Mouse (Mus musculus): ENCODE measurements at regions not wholly inside any gene's neighbourhood (a gene's known extent, or its start where the extent isn't known, plus 50 kb on each side); places are given as distances from the start of the nearest gene placed in this dataset.
A peak's percentile ranks its signal among the peaks of the same experiment; 100 is the strongest.

DNA sequence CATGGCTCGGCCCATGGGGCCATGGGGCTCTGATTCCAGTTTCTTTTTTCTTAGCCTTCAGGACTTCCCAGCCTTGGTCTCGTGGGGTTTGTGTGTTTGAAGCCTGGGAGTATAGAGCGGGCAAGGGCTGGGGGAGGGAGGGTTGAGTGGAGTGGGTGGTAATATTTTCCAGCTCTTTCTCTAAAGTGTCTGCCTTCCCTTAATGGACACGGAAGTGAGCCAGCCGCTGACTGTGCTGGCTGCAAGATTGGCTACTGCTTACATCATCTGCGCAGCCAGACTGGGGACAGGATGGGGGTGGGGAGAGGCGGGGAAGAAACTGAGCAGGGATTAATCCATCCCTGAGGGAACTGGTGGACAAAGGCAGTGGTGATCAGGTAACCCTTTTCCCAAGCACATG, 52.3 kb downstream of the Tnp1 start:
- Histone ChIP-seq H3K4me3 (no peak overlapping the region), H3K9ac (no peak overlapping the region), H3K36me3 (no peaks in the 10 kb centered on the region), H3K4me1 (no peaks in the 10 kb centered on the region), H3K27me3 (replicated peaks) (no peaks in the 10 kb centered on the region), H3K9me3 (replicated peaks) (no peaks in the 10 kb centered on the region), H3K4me2 (no peak overlapping the region), H3K27ac (no peak overlapping the region)
- 44% methylated on average over 7 of the region's 7 CpGs for WGBS (ENCODE audit: insufficient replicate concordance)
- ATAC-seq, result no peak

DNA sequence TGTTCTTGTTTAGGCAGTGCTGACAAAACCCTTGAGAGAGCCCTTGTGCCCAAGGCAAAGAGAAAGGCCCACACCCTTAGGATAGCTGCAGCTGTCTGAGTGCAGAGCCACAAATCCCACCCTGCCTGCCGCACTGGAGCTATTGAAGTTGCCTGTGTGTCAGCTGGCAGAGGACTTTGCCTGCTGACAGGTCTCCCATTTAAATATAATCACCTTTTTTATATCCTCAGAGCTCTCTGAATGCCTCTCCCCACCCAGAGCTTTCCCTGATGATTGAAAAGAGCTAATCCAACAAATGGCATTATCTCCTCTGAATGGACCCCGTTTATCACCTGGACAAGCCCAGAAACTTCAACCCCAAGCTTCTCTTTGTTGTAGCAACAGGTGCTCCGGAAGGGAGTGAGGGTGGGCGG, 55.5 kb downstream of the Tnp1 start:
- ATAC-seq, result no peak
- 27% methylated on average over 4 of the region's 4 CpGs for WGBS (ENCODE audit: insufficient replicate concordance)
- H3K4me1 ChIP-seq, result peaks cover 10% of the 10 kb centered on the region; the same call in 1 of the 2 replicates
- no peak overlapping the region for H3K9ac ChIP-seq
- no peak overlapping the region for H3K4me2 ChIP-seq
- no peak overlapping the region for H3K4me3 ChIP-seq
- H3K36me3 ChIP-seq, result no peaks in the 10 kb centered on the region
- H3K9me3 ChIP-seq (replicated peaks), result no peaks in the 10 kb centered on the region
- no peak overlapping the region for H3K27ac ChIP-seq
- 0 out of 2 replicates have a peak, but pooled peaks cover 5% of the 10 kb centered on the region for H3K27me3 ChIP-seq (replicated peaks)

DNA sequence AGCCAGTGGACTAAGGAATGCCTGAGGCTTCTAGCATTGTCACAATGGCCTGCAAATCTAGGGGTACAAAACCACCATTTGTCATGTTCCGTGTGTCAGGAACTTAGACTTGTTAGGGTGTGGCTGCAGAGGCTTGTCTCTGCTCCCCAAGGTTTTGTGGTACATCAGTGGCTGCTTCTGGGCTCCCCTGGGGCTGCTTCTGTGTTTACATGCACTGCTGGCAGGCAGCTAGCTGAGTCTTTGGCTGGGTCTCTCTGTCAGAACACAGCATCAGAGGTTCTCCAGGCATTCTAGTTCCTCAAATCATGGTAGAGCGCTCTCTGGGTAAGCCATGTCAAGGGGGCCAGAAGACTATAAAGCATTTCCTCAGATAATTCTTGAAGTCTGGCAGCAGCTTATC, 60.3 kb downstream of the Tnp1 start:
- H3K4me1 ChIP-seq, result peaks cover 10% of the 10 kb centered on the region; the same call in 1 of the 2 replicates
- no peak overlapping the region for H3K4me2 ChIP-seq
- 27% methylated on average over 2 of the region's 2 CpGs for WGBS (ENCODE audit: insufficient replicate concordance)
- no peak for ATAC-seq
- no peak overlapping the region for H3K27ac ChIP-seq
- H3K4me3 ChIP-seq, result no peak overlapping the region
- no peaks in the 10 kb centered on the region for H3K9me3 ChIP-seq (replicated peaks)
- 0 out of 2 replicates have a peak, but pooled peaks cover 8% of the 10 kb centered on the region for H3K27me3 ChIP-seq (replicated peaks)
- no peaks in the 10 kb centered on the region for H3K36me3 ChIP-seq
- no peak overlapping the region for H3K9ac ChIP-seq

DNA sequence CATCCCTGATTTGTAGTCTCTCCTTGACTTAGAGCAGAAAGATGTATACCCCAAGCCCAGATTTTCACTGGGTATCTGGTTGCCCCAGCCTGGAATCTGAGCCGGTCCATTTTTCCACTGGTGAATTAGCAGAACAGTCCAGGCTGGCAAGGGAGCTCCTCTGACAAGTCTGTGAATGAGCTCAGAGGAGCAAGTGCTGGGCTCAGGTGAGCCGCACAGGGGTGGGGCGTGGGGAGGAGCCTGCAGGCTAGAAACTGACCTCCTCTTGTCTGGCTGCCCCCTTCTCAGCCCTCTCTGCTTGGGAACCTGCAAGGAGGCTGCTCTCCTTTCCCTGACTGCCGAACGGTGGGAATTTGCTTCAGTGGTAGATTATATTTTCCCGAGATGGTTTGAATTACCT, 62.8 kb downstream of the Tnp1 start:
- Histone ChIP-seq H3K27me3 (replicated peaks) (0 out of 2 replicates have a peak, but pooled peaks cover 8% of the 10 kb centered on the region), H3K4me3 (no peak overlapping the region), H3K4me1 (peaks cover 10% of the 10 kb centered on the region; the same call in 1 of the 2 replicates), H3K4me2 (no peak overlapping the region), H3K9me3 (replicated peaks) (no peaks in the 10 kb centered on the region), H3K36me3 (no peaks in the 10 kb centered on the region), H3K9ac (no peak overlapping the region), H3K27ac (no peak overlapping the region)
- ATAC-seq, result no peak
- WGBS (ENCODE audit: insufficient replicate concordance), result 52% methylated on average over 6 of the region's 6 CpGs

DNA sequence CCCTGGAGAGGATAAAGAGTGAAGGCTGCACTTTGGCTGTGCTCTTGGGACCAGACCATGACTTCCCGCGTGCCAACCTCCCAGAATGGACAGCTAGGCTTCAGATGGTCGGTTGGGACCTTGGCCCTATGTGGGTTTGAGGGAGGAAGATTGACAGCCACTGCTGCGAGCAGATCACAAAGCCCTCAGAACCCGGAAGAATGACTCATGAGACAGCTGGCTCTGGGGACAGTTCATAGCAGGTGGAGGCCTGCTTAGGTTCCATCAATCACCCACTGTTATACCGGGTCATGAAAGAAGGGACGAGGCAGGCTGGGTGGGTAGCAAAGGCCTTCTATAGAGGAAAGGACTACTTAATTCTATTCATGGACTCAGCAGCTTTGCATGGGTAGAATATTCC, 63.9 kb downstream of the Tnp1 start:
- Histone ChIP-seq H3K36me3 (no peaks in the 10 kb centered on the region), H3K27me3 (replicated peaks) (0 out of 2 replicates have a peak, but pooled peaks cover 8% of the 10 kb centered on the region), H3K4me3 (no peak overlapping the region), H3K27ac (no peak overlapping the region), H3K4me1 (peaks cover 10% of the 10 kb centered on the region; the same call in 1 of the 2 replicates), H3K9ac (no peak overlapping the region), H3K9me3 (replicated peaks) (no peaks in the 10 kb centered on the region), H3K4me2 (no peak overlapping the region)
- 40% methylated on average over 7 of the region's 7 CpGs for WGBS (ENCODE audit: insufficient replicate concordance)
- no peak for ATAC-seq

DNA sequence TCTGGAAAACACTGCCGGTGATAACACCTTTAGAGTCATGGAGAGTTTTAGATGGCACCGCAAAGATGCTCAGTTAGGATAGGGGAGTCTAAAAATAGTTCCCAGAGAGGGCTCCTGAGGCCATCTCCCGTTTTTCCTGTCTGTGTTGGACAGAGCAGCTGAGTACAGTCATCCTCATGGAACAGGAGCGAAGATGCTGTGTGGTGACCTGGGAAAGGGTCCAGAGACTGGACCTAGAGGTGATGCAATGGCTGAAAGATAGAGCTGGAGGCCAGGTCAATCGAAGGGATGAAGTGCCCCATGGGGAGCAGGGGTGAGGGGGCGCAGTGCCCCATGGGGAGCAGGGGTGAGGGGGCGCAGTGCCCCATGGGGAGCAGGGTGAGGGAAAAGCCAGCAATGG, 64.3 kb downstream of the Tnp1 start:
- ATAC-seq, result no peak
- Histone ChIP-seq H3K9ac (no peak overlapping the region), H3K4me3 (no peak overlapping the region), H3K4me1 (peaks cover 10% of the 10 kb centered on the region; the same call in 1 of the 2 replicates), H3K9me3 (replicated peaks) (no peaks in the 10 kb centered on the region), H3K4me2 (no peak overlapping the region), H3K27ac (no peak overlapping the region), H3K36me3 (no peaks in the 10 kb centered on the region), H3K27me3 (replicated peaks) (peaks cover 9% of the 10 kb centered on the region; the same call in 1 of the 2 replicates)
- WGBS (ENCODE audit: insufficient replicate concordance), result 59% methylated on average over 7 of the region's 7 CpGs

DNA sequence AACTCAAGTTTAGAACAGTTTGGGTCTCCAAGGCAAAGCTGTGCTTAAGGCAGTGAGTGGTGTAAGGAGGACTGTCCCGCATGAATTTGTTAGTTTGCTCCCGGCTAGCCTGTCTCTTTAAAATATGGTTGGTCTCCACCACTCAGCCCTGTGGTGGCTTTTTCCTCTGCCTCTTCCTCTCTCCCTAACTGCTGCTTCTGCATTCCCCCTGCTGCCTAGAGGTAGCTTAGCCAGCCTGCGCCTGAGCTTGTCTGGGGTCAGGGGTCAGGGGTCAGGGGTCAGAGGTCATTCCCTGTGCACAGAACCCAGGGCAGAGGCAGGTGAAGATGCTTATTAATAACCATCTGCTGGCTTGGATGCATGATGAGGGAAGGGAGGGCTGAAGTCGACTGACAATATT, 69.5 kb downstream of the Tnp1 start:
- no peaks in the 10 kb centered on the region for H3K36me3 ChIP-seq
- no peak overlapping the region for H3K9ac ChIP-seq
- no peak overlapping the region for H3K27ac ChIP-seq
- no peaks in the 10 kb centered on the region for H3K9me3 ChIP-seq (replicated peaks)
- H3K4me1 ChIP-seq, result peaks cover 17% of the 10 kb centered on the region
- peaks cover 20% of the 10 kb centered on the region for H3K27me3 ChIP-seq (replicated peaks)
- no peak overlapping the region for H3K4me3 ChIP-seq
- no peak overlapping the region for H3K4me2 ChIP-seq
- WGBS (ENCODE audit: insufficient replicate concordance), result 27% methylated on average over 4 of the region's 4 CpGs
- ATAC-seq, result no peak; the same call in 1 of the 2 replicates

DNA sequence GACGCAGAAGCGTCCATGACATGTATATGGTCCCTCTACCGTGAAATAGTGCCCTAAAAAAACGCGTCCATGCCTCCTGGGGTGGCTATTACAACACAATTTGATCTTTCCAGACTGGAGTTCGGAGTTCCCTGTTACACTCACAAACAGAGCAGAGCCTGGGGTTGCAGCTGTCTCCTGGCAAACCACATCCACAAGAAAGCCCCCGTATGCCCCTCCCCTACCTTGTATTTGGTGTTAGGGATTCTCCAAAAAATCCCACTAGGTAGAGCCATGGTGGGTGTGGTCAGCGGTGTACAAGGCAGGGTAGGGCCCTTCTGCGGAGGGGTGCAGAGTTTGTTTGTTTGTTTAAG, 70.0 kb downstream of the Tnp1 start:
- no peak overlapping the region for H3K4me3 ChIP-seq
- peak overlapping the region; percentile 51 for H3K4me2 ChIP-seq
- 20% methylated on average over 9 of the region's 9 CpGs for WGBS (ENCODE audit: insufficient replicate concordance)
- ATAC-seq, result no peak
- no peaks in the 10 kb centered on the region for H3K9me3 ChIP-seq (replicated peaks)
- peaks cover 20% of the 10 kb centered on the region for H3K27me3 ChIP-seq (replicated peaks)
- no peak overlapping the region for H3K27ac ChIP-seq
- peaks cover 17% of the 10 kb centered on the region for H3K4me1 ChIP-seq
- H3K36me3 ChIP-seq, result no peaks in the 10 kb centered on the region
- no peak overlapping the region for H3K9ac ChIP-seq

DNA sequence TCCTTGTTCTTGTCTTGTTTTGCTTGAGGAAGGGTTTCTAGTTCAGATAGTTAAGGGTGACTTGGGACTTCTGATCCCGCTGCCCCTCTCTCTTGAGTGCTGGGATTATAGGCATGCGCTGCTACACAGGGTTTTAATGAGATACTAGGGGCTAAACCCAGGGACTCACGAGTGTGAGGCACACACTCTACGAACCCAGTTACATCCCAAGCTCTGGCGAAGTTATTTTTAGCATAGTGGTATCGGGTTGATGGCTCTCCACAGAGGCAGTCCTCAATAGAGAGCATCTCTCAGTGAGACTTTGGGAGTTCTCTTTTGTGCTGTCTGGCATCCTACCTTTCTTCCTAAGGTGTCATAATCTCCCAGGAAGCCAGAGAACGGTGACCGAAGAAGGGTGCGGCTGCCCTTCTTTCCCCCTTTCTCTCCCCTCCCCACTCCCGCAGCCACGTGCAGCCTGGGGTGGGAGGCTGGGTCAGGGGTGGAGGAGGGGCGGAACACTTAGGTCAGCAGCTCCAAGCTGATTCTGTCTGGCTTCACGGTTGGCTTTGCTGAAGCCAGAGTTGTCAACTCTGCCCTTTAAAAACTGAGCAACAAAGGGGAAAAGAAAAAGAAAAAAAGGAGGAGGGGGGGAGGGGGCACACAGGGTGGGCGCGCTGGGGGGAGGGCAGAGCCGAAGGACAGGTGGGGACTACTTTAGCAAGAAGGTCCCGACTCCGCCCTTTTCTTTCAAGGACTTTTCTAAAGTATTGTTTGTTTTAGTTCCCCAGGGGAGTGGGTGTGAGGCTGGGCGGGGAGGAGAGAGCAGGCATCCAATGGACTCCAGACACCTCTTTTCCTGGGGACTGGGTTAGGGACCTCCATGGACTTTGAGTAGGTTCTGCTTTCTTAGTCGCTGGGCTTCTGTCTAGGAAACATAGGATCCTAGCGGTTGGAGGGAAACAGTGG, 70.4 kb upstream of the Igfbp5 start:
- H3K4me2 ChIP-seq, result peak overlapping the region; percentile 51
- peak overlapping the region; percentile 22; the same call in 1 of the 2 replicates for H3K4me3 ChIP-seq
- H3K36me3 ChIP-seq, result no peaks in the 10 kb centered on the region
- H3K4me1 ChIP-seq, result peaks cover 17% of the 10 kb centered on the region
- H3K9me3 ChIP-seq (replicated peaks), result no peaks in the 10 kb centered on the region
- no peak overlapping the region for H3K27ac ChIP-seq
- ATAC-seq, result no peak
- 11% methylated on average over 21 of the region's 21 CpGs for WGBS (ENCODE audit: insufficient replicate concordance)
- peaks cover 20% of the 10 kb centered on the region for H3K27me3 ChIP-seq (replicated peaks)
- no peak overlapping the region for H3K9ac ChIP-seq

DNA sequence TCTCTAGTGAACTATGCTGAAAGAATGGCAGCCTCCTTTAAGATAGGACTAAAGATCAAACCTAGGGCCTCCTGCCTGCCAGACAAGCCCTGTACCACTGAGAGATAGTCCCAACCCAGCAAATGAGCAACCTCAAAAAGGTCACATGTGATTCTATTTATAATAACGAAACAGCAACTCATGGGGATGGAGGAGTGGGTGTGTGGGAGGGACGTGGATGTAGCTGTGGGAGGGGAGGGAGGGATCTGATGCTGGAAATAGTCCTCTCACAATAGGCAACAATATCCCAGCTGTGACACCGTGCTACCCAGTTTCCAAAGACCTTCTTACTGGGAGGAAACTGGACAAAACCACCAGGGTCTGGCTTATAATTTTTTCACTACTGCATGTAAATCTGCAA, 69.5 kb upstream of the Igfbp5 start:
- no peak overlapping the region for H3K27ac ChIP-seq
- ATAC-seq, result no peak
- no peak overlapping the region for H3K4me2 ChIP-seq
- H3K36me3 ChIP-seq, result no peaks in the 10 kb centered on the region
- no peak overlapping the region for H3K4me3 ChIP-seq
- peaks cover 20% of the 10 kb centered on the region for H3K27me3 ChIP-seq (replicated peaks)
- no peaks in the 10 kb centered on the region for H3K9me3 ChIP-seq (replicated peaks)
- 42% methylated on average over 3 of the region's 3 CpGs for WGBS (ENCODE audit: insufficient replicate concordance)
- peaks cover 17% of the 10 kb centered on the region for H3K4me1 ChIP-seq
- H3K9ac ChIP-seq, result no peak overlapping the region

DNA sequence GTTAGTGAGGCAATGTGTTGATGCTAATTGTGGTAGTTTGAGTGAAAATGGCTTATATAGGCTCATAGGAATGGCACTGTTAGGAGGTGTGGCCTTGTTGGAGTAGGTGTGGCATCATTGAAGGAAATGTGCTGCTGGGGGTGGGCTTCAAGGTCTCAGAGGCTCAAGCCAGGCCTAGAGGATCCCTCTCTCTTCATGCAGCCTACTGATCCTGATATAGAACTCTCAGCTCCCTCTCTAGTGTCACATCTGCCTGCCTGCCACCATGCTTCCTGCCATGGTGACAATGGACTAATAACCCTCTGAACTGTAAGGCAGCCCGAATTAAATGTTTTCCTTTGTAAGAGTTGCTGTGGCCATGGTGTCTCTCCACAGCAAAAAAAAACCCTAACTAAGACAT, 68.4 kb upstream of the Igfbp5 start:
- Histone ChIP-seq H3K4me3 (no peak overlapping the region), H3K27ac (no peak overlapping the region), H3K9ac (no peak overlapping the region), H3K4me1 (peaks cover 17% of the 10 kb centered on the region), H3K4me2 (no peak overlapping the region), H3K9me3 (replicated peaks) (no peaks in the 10 kb centered on the region), H3K27me3 (replicated peaks) (peaks cover 20% of the 10 kb centered on the region), H3K36me3 (no peaks in the 10 kb centered on the region)
- ATAC-seq, result no peak
- 49% methylated on average over 1 of the region's 1 CpGs for WGBS (ENCODE audit: insufficient replicate concordance)

DNA sequence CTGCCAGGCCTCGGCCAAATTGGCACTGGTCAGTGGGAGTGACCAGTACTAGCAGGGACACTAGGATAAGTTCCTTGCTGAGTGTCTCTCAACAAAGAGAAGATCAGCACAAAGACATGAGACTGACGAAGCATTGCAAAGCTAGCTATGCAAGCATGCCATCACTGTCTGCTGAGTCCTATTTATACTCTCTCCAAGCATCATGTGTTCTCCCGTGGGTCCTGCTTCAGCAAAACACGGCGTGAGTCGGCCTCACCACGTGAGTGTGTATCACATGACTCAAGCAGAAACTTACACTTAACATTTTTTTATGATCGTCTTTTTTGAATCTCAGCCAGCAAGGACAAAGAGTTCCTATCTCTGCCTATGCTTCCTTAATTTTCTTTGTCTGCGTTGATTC, 67.7 kb upstream of the Igfbp5 start:
- Histone ChIP-seq H3K4me3 (no peak overlapping the region), H3K9me3 (replicated peaks) (no peaks in the 10 kb centered on the region), H3K4me2 (no peak overlapping the region), H3K36me3 (no peaks in the 10 kb centered on the region), H3K4me1 (peaks cover 17% of the 10 kb centered on the region), H3K9ac (no peak overlapping the region), H3K27ac (no peak overlapping the region), H3K27me3 (replicated peaks) (peaks cover 20% of the 10 kb centered on the region)
- WGBS (ENCODE audit: insufficient replicate concordance), result 68% methylated on average over 9 of the region's 9 CpGs
- ATAC-seq, result no peak

Measured in liver, embryonic 12.5 days (tissue).